ENCODE assay signal across 24 mouse cellular contexts in genomic region chr2:11231118-11231517, GRCm38 (mm10). TPM values are rescaled to one million over a fixed set of nuclear protein-coding genes. Genes with fewer than 3 reads are reported as not detected.
A peak's percentile ranks its signal among the peaks of the same experiment; 100 is the strongest.
DNase-seq lines count a peak whose midpoint lies in the region; ATAC-seq lines count a peak whose summit lies in the region.
"Had no signal": no experiment of that assay in that cellular context is flagged by ENCODE, and none has a peak within 500 bp of the region (broad histone marks: within the 10 kb centered on the region; RNA-seq: fewer than 3 reads in every experiment).

No protein-coding gene starts in this region.

- ATAC-seq in megakaryocyte, adult 5-6 weeks (ENCODE audit: poor library complexity, severe bottlenecking) = no peak
- ATAC-seq in common myeloid progenitor, adult 5-6 weeks (replicated peaks; ENCODE audit: low read depth, poor library complexity, severe bottlenecking) = peak; percentile 16; the same call in 1 of the 2 replicates
- no peak for ATAC-seq in intestine, embryonic 16.5 days
- ATAC-seq: CD4-positive, CD25-positive, alpha-beta regulatory T cell, adult 4 months; forebrain, embryonic 13.5 days; forebrain, embryonic 16.5 days; hindbrain, postnatal 0 days; inflammation-experienced regulatory T-cells, adult 6 months; Patski had no signal

- H3K36me3 ChIP-seq in megakaryocyte, embryonic 14.5 days (replicated peaks; ENCODE audit: low read length) = peaks cover 72% of the 10 kb centered on the region
- H3K36me3 ChIP-seq in intestine, embryonic 16.5 days (ENCODE audit: control insufficient read depth, insufficient read depth, low read length) = no peaks in the 10 kb centered on the region
- H3K36me3 ChIP-seq: forebrain, embryonic 10.5 days; hindbrain, embryonic 10.5 days had no signal

- 68% methylated on average over 3 of the region's 3 CpGs for WGBS in intestine, embryonic 16.5 days

- peak overlapping the region; percentile 52 for H3K4me3 ChIP-seq in megakaryocyte, embryonic 14.5 days (replicated peaks)
- H3K4me3 ChIP-seq in intestine, embryonic 16.5 days (ENCODE audit: low read length) = no peak overlapping the region
- H3K4me3 ChIP-seq: forebrain, embryonic 10.5 days; forebrain, embryonic 13.5 days; hindbrain, embryonic 10.5 days had no signal

- no peak overlapping the region for H3K4me2 ChIP-seq in intestine, embryonic 16.5 days (ENCODE audit: low read depth, low read length)
- H3K4me2 ChIP-seq: forebrain, embryonic 13.5 days; heart, embryonic 11.5 days; hindbrain, embryonic 14.5 days had no signal

- peak; percentile 25 for DNase-seq in naive thymus-derived CD4-positive, alpha-beta T cell, adult 2 months (ENCODE audit: low read depth)
- no peak for DNase-seq in left cerebral cortex, adult 11 months (ENCODE audit: low spot score)
- DNase-seq: adrenal gland, postnatal 10 days; cerebellum, adult 11 months; cerebellum, adult 2 months; cerebellum, adult 9-11 months; cerebellum, postnatal 25 days; embryo, embryonic 11 days; gastrocnemius, postnatal 10 days; gastrocnemius, postnatal 36 days had no signal

- H3K4me1 ChIP-seq in megakaryocyte, embryonic 14.5 days = peaks cover 87% of the 10 kb centered on the region
- no peaks in the 10 kb centered on the region for H3K4me1 ChIP-seq in intestine, embryonic 16.5 days (ENCODE audit: control insufficient read depth, insufficient read depth, low read length)
- H3K4me1 ChIP-seq: forebrain, embryonic 10.5 days; forebrain, embryonic 13.5 days; hindbrain, embryonic 10.5 days had no signal

- H3K27me3 ChIP-seq in megakaryocyte, embryonic 14.5 days (replicated peaks) = no peaks in the 10 kb centered on the region
- no peaks in the 10 kb centered on the region for H3K27me3 ChIP-seq in intestine, embryonic 16.5 days (replicated peaks; ENCODE audit: control insufficient read depth, insufficient read depth, low read length)
- H3K27me3 ChIP-seq: forebrain, embryonic 13.5 days had no signal

- no peaks in the 10 kb centered on the region for H3K9me3 ChIP-seq in megakaryocyte, embryonic 14.5 days
- no peaks in the 10 kb centered on the region for H3K9me3 ChIP-seq in intestine, embryonic 16.5 days (ENCODE audit: control insufficient read depth, low read length)
- H3K9me3 ChIP-seq: forebrain, embryonic 10.5 days; forebrain, embryonic 13.5 days; hindbrain, embryonic 10.5 days had no signal

- no peak overlapping the region for H3K9ac ChIP-seq in intestine, embryonic 16.5 days (ENCODE audit: low read depth, low read length)
- H3K9ac ChIP-seq: forebrain, embryonic 13.5 days; hindbrain, embryonic 14.5 days had no signal

- no peak overlapping the region for H3K27ac ChIP-seq in intestine, embryonic 16.5 days (ENCODE audit: low read length)
- H3K27ac ChIP-seq: forebrain, embryonic 10.5 days; forebrain, embryonic 13.5 days; hindbrain, embryonic 10.5 days; hindbrain, embryonic 14.5 days; hindbrain, postnatal 0 days had no signal

RNA-seq across cellular contexts. Expression of gene Prkcq, which starts 59.2 kb away (rescaled TPM):
- 11.0 and 22.0 TPM in 2 replicates for polyA plus RNA-seq in megakaryocyte, embryonic 14.5 days (2012; ENCODE audit: insufficient read depth, low replicate concordance)
- total RNA-seq in megakaryocyte, adult 5-6 weeks (2015) = 3.2 and 4.3 TPM in 2 replicates
- total RNA-seq in megakaryocyte, adult 5-6 weeks (2017) = 3.5 and 3.9 TPM in 2 replicates
- total RNA-seq in common myeloid progenitor, adult 5-6 weeks (2017) = 10.1 and 16.0 TPM in 2 replicates
- polyA plus RNA-seq in intestine, embryonic 16.5 days (2015; fragmentation: Nextera tagmentation; extraction: Ambion mirVana) = 1.3 and 1.5 TPM in 2 replicates
